Mouse (Mus musculus) erythroblast, embryonic 14.5 days (primary cell): ENCODE results near the gene Ipp. TPM values are rescaled to one million over a fixed set of nuclear protein-coding genes. Genes with fewer than 3 reads are reported as not detected.

Experiments
- H3K27me3 ChIP-seq: 2 replicates; pipeline ENCODE4 v1.6.1; 2012; ENCODE audit warnings: inconsistent platforms; ENCODE audit not compliant: control insufficient read depth
- H3K36me3 ChIP-seq: 2 replicates; pipeline ENCODE4 v1.6.1; 2012; ENCODE audit warnings: mild to moderate bottlenecking, inconsistent platforms; ENCODE audit not compliant: control insufficient read depth
- H3K4me1 ChIP-seq: 2 replicates; pipeline ENCODE4 v1.6.1; 2012; ENCODE audit warnings: inconsistent platforms; ENCODE audit not compliant: control insufficient read depth
- H3K4me3 ChIP-seq: replicated peaks from 2 replicates; pipeline ENCODE3; 2012; ENCODE audit warnings: moderate library complexity, mild to moderate bottlenecking, inconsistent platforms
- H3K9me3 ChIP-seq: 2 replicates; pipeline ENCODE4 v1.6.1; 2012; ENCODE audit warnings: low read length, inconsistent platforms, mixed read lengths; ENCODE audit not compliant: control insufficient read depth
- GATA1 ChIP-seq: IDR thresholded peaks from 2 replicates; pipeline ENCODE4 v1.6.1; 2012; ENCODE audit warnings: low read length, inconsistent platforms, mixed read lengths
- TAL1 ChIP-seq: IDR thresholded peaks from 3 replicates; pipeline ENCODE4 v1.6.1; 2012; ENCODE audit warnings: low read length, inconsistent platforms, mixed read lengths
- polyA plus RNA-seq: library from polyadenylated mRNA; stranded (reverse); fragments of >175 nt; gene quantifications from 2 replicates; pipeline ENCODE4 v1.2.3, GENCODE M21; 2012

Ipp gene
- polyA plus RNA-seq, 1 experiment, result 0.31 TPM

- H3K4me3 ChIP-seq, result no peak overlapping the region
- TF ChIP-seq TAL1 (no peak), GATA1 (no peak)
- peaks cover 7% of the 10 kb centered on the region for H3K27me3 ChIP-seq
- no peaks in the 10 kb centered on the region for H3K9me3 ChIP-seq
- H3K4me1 ChIP-seq, result peaks cover 9% of the 10 kb centered on the region
- H3K36me3 ChIP-seq, result no peaks in the 10 kb centered on the region
Measured at GRCm38 (mm10) chr4:116493646-116494045, 13.7 kb upstream of the Ipp start.

- Histone ChIP-seq H3K36me3 (no peaks in the 10 kb centered on the region), H3K4me1 (peaks cover 10% of the 10 kb centered on the region)
Measured at GRCm38 (mm10) chr4:116499978-116500377, 7.4 kb upstream of the Ipp start.

GRCm38 (mm10) chr4:116506886-116507424 is 394 bp upstream of the Ipp start:
- Histone ChIP-seq H3K4me3 (peak overlapping the region; percentile 78), H3K4me1 (peaks cover 27% of the 10 kb centered on the region), H3K36me3 (peaks cover 20% of the 10 kb centered on the region), H3K27me3 (no peaks in the 10 kb centered on the region), H3K9me3 (no peaks in the 10 kb centered on the region)
- TF ChIP-seq TAL1, result no peak
- no peak for TF ChIP-seq GATA1

More at GRCm38 (mm10) chr4:116499978-116500377, 7.4 kb upstream of the Ipp start:
- H3K4me3 ChIP-seq, result no peak overlapping the region
- H3K27me3 ChIP-seq, result no peaks in the 10 kb centered on the region
- no peaks in the 10 kb centered on the region; the same call in 1 of the 2 replicates for H3K9me3 ChIP-seq
- TF ChIP-seq GATA1 (no peak), TAL1 (no peak)

GRCm38 (mm10) chr4:116531109-116531508 is 23.8 kb downstream of the Ipp start:
- Histone ChIP-seq H3K27me3 (no peaks in the 10 kb centered on the region), H3K4me3 (no peak overlapping the region), H3K4me1 (no peaks in the 10 kb centered on the region), H3K9me3 (peaks cover 2% of the 10 kb centered on the region), H3K36me3 (peaks cover 66% of the 10 kb centered on the region)
- no peak for TF ChIP-seq TAL1
- TF ChIP-seq GATA1, result no peak

GRCm38 (mm10) chr4:116536351-116536750 is 29.0 kb downstream of the Ipp start:
- no peak for TF ChIP-seq GATA1
- TF ChIP-seq TAL1, result no peak
- H3K4me1 ChIP-seq, result no peaks in the 10 kb centered on the region
- H3K27me3 ChIP-seq, result no peaks in the 10 kb centered on the region
- H3K36me3 ChIP-seq, result peaks cover 54% of the 10 kb centered on the region
- H3K4me3 ChIP-seq, result no peak overlapping the region
- no peaks in the 10 kb centered on the region for H3K9me3 ChIP-seq

GRCm38 (mm10) chr4:116537737-116538136 is 30.4 kb downstream of the Ipp start:
- Histone ChIP-seq H3K27me3 (no peaks in the 10 kb centered on the region), H3K9me3 (no peaks in the 10 kb centered on the region), H3K36me3 (peaks cover 50% of the 10 kb centered on the region), H3K4me1 (no peaks in the 10 kb centered on the region), H3K4me3 (no peak overlapping the region)
- TF ChIP-seq TAL1, result no peak
- no peak for TF ChIP-seq GATA1

- no peak overlapping the region for H3K4me3 ChIP-seq
- H3K27me3 ChIP-seq, result no peaks in the 10 kb centered on the region
- H3K9me3 ChIP-seq, result no peaks in the 10 kb centered on the region
- peaks cover 10% of the 10 kb centered on the region for H3K4me1 ChIP-seq
- TF ChIP-seq GATA1, result no peak
- H3K36me3 ChIP-seq, result peaks cover 39% of the 10 kb centered on the region
Measured at GRCm38 (mm10) chr4:116550432-116550831, 43.1 kb downstream of the Ipp start.

GRCm38 (mm10) chr4:116553035-116553434 is 45.7 kb downstream of the Ipp start:
- TF ChIP-seq GATA1 (no peak), TAL1 (no peak)
- no peaks in the 10 kb centered on the region for H3K27me3 ChIP-seq
- H3K4me1 ChIP-seq, result peaks cover 21% of the 10 kb centered on the region
- H3K36me3 ChIP-seq, result peaks cover 39% of the 10 kb centered on the region
- no peak overlapping the region for H3K4me3 ChIP-seq
- H3K9me3 ChIP-seq, result no peaks in the 10 kb centered on the region

- peaks cover 35% of the 10 kb centered on the region for H3K4me1 ChIP-seq
- peak within 1 kb of the TSS; percentile 67 for H3K4me3 ChIP-seq
- 0 out of 2 replicates have a peak, but pooled peaks have one; percentile 16 for TF ChIP-seq GATA1
- no peak for TF ChIP-seq TAL1
- peaks cover 36% of the 10 kb centered on the region for H3K36me3 ChIP-seq
- H3K9me3 ChIP-seq, result no peaks in the 10 kb centered on the region
- H3K27me3 ChIP-seq, result no peaks in the 10 kb centered on the region
Measured at GRCm38 (mm10) chr4:116555413-116556300, 48.3 kb downstream of the Ipp start, which contains the start of gene Tmem69. Gene Tmem69 (minus strand): TSS chr4:116555936.
